Mouse (Mus musculus) right cerebral cortex, postnatal 4 days (tissue): ENCODE results near the gene Fam83d.
A peak's percentile ranks its signal among the peaks of the same experiment; 100 is the strongest.

Source experiments
- DNase-seq: peaks from one replicate; pipeline ENCODE4 v3.0.0-alpha.2; 2022

The Fam83d gene

DNA sequence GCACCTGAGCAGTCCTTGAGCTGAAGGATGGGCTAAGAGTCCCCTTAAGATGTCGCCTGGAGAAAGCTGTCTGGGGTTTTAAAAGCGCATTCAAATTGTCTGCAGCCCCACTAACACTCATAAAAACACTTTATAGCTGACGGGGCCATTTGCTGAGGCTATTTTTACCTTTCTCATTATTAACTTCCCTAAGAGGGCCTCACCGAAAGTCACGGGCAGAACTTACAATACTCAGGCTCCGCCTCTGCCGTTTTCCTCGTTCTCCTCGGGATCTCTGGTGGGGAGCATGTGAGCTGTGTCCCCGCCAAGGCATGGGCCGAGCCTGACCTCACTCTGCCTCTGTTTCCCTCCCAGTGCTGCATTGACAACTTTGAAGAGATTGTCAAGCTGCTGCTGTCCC is 21.7 kb upstream of the Fam83d start:
- no peak for DNase-seq

DNA sequence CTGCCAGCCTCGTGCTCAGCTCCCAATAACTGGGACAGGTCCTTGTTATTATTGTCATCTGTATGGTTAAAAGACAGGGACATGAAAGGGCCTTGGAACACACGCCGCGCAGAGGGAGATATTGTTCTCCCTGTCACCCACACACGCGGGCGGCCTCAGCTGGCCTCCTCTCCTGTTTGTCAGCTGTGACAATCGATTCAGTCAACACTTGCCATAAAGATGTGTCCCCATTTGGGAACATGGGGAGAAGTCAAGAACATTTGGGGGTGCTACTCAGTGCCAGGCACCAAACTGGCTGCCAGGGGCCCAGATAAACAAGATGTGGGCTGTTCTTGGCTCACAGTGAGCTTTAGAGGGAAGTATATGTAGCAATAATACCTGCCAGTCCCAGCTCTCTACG is 18.5 kb upstream of the Fam83d start:
- DNase-seq: no peak

DNA sequence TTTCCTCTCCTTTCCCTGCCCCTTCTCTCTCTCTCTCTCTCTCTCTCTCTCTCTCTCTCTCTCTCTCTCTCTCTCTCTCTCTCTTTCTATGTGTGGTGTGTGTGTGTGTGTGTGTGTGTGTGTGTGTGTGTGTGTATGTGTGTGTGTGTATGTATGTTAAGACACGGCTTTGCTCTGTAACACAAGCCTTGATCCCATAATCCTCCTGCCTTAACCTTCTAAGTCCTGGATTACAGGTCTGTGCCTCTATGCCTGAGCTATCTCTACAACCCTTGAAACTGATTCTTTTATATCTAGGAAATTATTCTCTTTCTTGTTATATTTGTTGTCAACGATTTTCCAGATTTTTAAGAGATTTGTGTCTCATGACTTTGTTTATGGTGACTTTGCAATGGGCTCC is 7.7 kb upstream of the Fam83d start:
- DNase-seq: no peak

- DNase-seq: no peak
Observed at GRCm38 (mm10) chr2:158762339-158762738, 5.6 kb upstream of the Fam83d start.

- DNase-seq: peak; percentile 29
Observed at GRCm38 (mm10) chr2:158768350-158768749, 457 bp downstream of the Fam83d start.

DNA sequence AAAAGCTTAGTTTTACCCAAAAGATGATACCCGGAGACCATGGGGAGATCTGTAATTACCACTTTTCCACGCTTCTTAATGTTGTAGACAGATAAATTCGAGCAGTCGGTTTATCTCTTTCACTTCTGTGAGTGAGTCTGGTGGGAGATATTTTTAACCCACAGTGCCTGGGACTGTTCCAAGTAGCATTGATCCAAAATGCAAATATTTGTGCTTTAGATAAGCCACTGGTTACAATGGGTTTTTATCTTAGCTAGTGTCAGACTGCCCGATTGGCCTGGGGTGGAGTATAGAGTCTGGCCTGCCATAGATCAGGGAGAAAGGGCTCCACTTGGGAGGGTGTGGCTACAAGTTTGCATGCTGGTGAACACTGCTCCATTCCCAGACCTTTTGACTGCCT is 878 bp downstream of the Fam83d start:
- DNase-seq: no peak

- peak; percentile 40 for DNase-seq
Observed at GRCm38 (mm10) chr2:158770126-158770757, 2.3 kb downstream of the Fam83d start.

DNA sequence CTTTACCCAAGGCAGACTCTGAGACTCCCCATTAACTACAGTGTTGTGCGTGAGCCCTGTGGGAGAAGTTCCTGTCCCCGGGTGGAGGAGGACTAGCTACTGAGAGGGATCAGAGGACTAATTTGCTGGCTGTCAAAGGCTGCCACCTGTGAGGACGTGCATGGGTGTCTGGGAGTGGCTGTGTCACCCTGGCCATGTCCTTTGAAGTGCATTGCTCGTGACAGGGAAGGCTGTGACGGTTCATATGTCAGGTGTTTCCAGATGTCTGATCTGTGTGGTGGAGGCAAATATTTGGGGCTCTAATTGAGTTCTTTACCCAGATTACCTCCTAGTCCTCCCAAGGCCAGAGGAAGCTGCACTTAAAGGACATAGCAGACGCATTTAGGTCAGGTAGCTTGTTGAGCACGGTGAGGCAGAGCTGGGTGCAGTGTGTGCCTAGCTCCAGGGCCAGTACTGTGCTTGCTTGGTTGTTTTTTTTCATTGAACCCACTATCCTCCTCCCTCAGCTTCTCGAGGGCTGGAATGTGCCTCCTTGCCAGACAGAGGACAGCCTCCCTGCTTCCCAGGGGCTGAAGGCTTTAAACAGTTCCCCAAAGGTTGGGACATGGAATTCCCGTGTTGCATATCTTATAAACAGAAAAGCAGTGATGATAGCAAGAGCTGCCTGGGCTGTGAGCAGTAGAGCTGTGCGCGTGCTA is 3.3 kb downstream of the Fam83d start:
- no peak for DNase-seq

GRCm38 (mm10) chr2:158772808-158773207 is 4.9 kb downstream of the Fam83d start:
- no peak for DNase-seq

DNA sequence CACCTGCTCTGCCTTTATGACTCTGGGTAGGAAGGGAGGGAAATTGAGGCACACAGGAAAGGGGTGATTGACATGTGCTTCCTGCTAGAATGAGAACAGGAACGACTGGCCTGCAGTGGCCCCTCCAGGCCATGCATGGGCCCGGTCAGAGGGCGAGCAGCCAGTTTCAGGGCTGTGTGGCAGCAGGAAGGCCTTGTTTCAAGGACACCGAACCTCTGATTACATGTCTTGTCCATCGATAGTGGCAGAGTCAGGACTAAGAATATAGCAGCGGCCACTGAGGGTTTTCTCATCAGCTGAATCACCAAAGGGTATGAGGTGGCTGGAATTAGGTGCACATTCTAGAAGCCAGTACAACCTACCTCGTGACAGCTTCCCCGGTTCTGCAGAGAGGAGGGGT is 7.0 kb downstream of the Fam83d start:
- DNase-seq: no peak

- no peak for DNase-seq
Observed at GRCm38 (mm10) chr2:158776716-158777115, 8.8 kb downstream of the Fam83d start.

DNA sequence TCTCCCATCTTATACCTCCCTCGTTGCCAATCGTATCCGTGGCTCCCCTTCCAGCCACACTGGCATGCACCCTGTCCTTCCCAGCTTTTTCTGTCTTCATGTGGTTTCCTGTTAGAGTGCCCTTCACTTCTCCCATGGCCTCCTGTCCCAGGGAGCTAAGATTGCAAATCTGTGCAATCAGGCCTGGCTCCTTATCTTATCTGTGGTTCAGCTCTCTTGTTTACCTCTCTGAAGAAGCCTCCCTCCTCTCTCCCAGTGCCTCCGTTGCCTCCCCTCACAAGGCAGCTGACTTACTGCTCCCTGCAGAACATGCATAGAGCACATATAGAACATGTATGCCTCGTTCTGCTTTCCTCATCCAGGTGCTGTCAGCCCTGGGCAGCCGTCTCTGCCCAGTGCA is 9.6 kb downstream of the Fam83d start:
- DNase-seq: no peak

DNA sequence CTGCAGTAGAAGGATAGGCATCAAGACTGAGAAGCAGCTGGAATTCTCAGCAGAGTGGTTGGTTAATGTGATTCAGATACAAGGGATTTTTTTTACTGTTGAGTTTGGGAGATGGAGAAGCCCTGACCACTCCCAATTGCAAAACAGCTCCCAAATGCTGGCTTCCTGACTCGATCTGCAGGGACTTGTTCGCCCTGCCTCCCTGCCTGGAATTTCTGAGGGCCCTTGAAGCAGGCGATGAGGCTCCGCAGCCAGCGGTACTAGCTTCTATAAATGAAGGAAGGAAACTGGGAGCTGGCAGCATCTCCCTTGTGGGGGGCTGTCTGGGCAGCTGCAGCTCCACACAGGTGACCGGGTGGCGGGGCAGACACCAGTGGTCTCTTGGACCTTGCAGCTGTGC is 10.5 kb downstream of the Fam83d start:
- DNase-seq: no peak

DNA sequence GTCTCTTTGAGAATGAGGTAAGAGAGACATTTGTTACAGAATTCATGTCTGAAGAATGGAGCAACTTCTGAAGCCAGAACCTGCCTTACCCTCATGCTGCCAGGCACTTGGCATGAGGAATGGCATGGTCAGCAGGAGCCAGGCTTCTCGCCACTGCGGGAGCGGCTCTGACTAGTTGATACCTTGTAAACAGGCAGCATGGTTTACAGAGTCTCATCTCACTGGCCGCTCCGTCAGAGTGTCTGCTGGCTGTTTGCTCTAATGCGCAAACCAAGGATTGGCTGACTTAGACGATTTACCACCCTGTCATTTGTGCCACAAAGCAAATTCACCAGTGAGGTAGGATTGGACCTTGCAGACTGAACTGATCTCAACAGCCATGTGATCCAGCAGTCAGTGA is 13.2 kb downstream of the Fam83d start:
- no peak for DNase-seq

GRCm38 (mm10) chr2:158786927-158787795 is 19.3 kb downstream of the Fam83d start:
- DNase-seq: peak; percentile 30

DNA sequence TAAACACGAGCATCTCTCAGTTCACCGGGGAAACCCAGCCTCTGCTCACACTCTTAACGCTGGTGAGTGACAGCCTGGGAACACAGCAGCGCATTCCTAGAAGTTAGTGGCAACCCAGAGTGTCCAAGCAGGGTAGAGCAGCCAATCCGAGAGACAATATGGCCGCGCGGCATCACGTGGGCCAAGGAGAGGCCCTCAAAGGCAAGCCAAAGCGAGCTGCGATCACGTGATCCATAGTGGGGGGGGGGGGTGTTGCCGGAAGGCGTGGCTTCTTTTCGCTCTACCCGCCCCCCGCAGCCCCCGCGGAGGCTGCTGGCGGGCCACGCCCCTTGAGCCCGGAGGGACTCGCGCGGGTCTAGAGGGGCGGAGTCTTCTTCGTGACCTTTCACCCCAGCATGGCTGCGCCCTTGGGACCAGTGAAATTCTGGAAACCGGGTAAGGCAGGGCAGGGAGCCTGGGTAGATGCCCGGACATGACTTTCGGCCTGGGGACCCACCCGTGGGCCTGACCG is 26.7 kb downstream of the Fam83d start, which contains the start of gene Dhx35:
Dhx35 (plus strand) TSS at position 314 of the 511 bp plus-strand sequence.
- peak; percentile 87 for DNase-seq

DNA sequence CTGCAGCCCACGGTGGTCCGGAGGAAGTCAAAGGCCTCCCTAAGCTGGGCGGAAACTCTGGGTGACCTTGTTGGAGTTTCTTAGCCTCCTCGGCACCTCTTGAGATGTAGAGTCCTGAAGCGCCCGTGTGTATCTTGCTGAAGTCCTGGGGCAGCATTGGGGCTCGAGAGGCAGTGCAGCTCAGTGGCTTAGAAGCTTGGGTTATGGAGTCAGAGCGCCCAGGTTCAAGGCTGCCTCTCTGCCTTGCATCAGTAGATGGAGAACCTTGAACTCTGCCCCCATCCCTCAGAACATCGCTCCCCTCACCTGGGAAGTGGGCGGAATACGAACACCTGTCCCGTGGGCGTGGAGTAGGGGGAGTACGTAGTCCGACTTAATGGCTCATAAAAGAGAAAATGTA is 27.1 kb downstream of the Fam83d start:
- no peak for DNase-seq

DNA sequence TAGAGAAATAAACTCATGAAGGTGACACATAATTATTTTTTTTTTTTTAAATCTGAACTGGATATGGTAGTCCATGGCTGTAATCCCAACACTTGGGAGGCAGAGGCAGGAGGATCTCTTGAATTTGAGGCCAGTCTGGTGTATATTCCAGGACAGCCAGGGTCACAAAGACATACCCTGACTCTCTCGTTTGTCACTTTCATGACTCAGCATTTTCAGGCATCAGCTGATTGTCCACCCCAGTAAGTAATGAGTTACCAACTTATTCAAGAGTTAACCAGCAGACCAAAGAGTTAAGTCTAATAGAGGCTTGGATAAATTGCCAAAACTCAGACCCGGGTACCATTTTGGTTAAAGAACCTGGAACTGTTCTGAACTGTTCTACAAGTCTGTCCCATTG is 28.0 kb downstream of the Fam83d start:
- no peak for DNase-seq

- DNase-seq: no peak
Observed at GRCm38 (mm10) chr2:158799328-158799727, 31.4 kb downstream of the Fam83d start.

- no peak for DNase-seq
Observed at GRCm38 (mm10) chr2:158800788-158801187, 32.9 kb downstream of the Fam83d start.

GRCm38 (mm10) chr2:158803575-158803974 is 35.7 kb downstream of the Fam83d start:
- DNase-seq: no peak

- DNase-seq: no peak
Observed at GRCm38 (mm10) chr2:158815686-158816085, 47.8 kb downstream of the Fam83d start.

DNA sequence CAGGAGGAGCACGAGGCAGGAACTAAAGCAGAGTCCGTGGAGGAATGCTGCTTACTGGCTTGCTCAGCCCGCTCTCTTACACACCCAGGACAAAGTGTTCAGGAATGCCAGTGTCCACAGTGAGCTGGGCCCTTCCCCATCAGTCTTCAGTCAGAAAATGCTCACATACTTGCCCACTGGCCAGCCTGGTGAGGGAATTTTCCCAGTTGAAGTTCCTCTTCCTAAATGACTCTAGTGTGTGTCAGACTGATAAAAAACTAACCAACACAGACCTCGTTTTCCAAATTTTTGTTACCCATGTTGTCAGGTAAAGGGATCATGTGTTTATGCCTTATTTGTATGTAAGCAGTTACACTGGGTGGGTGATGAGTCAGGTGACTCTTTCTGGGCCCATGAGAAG is 48.3 kb downstream of the Fam83d start:
- no peak for DNase-seq

- no peak for DNase-seq
Observed at GRCm38 (mm10) chr2:158817708-158818107, 49.8 kb downstream of the Fam83d start.
